Mouse (Mus musculus) heart, embryonic 15.5 days (tissue): ENCODE results near the gene Scgb1a1. TPM values are rescaled to one million over a fixed set of nuclear protein-coding genes. Genes with fewer than 3 reads are reported as not detected.
"Not testable (repeated sequence)": the region's sequence is repeated elsewhere in the genome, so short reads cannot be mapped to it uniquely, and the experiment has no call there.

Source experiments
- ATAC-seq: fragments of 200-750 bp; cut with Nextera tagmentation; replicated peaks from 2 replicates; pipeline ENCODE4 v1.8.0; 2017; ENCODE audit warnings: low read depth, moderate TSS enrichment; ENCODE audit not compliant: insufficient number of reproducible peaks, insufficient read depth, low FRiP score
- H3K27ac ChIP-seq: fragments of 300-500 bp; sonication (generic); 2 replicates; pipeline ENCODE4 v1.5.1; 2015; ENCODE audit warnings: mild to moderate bottlenecking, inconsistent platforms
- H3K27me3 ChIP-seq: fragments of 300-500 bp; sonication (generic); 2 replicates; pipeline ENCODE4 v1.6.1; 2015; ENCODE audit warnings: inconsistent platforms
- H3K36me3 ChIP-seq: fragments of 300-500 bp; sonication (generic); 2 replicates; pipeline ENCODE4 v1.6.1; 2015; ENCODE audit warnings: mild to moderate bottlenecking, inconsistent platforms
- H3K4me1 ChIP-seq: fragments of 300-500 bp; sonication (generic); replicated peaks from 2 replicates; pipeline ENCODE4 v1.6.1; 2015; ENCODE audit warnings: inconsistent platforms
- H3K4me2 ChIP-seq: fragments of 300-500 bp; sonication (generic); 2 replicates; pipeline ENCODE4 v1.6.1; 2015; ENCODE audit warnings: inconsistent platforms, mild to moderate bottlenecking, moderate library complexity
- H3K4me3 ChIP-seq: fragments of 300-500 bp; sonication (generic); 2 replicates; pipeline ENCODE4 v1.5.1; 2015; ENCODE audit warnings: mild to moderate bottlenecking, inconsistent platforms
- H3K9ac ChIP-seq: fragments of 300-500 bp; sonication (generic); 2 replicates; pipeline ENCODE4 v1.6.1; 2015; ENCODE audit warnings: mild to moderate bottlenecking, inconsistent platforms
- H3K9me3 ChIP-seq: fragments of 300-500 bp; sonication (generic); replicated peaks from 2 replicates; pipeline ENCODE4 v1.6.1; 2016; ENCODE audit warnings: inconsistent platforms
- WGBS: fragments of 180-500 bp; shearing (Covaris S2); methylation state at CpG from one replicate; pipeline ENCODE4 v1.1.7; 2015; ENCODE audit warnings: mixed read lengths; 5-methylcytosine and 5-hydroxymethylcytosine counted together
- polyA plus RNA-seq: library from polyadenylated mRNA; unstranded; fragments of >200 nt; fragmentation: Nextera tagmentation; extraction: Ambion mirVana; gene quantifications from 2 replicates; pipeline ENCODE4 v1.2.1, GENCODE M21; 2015

Gene Scgb1a1
- polyA plus RNA-seq, 1 experiment from 2014 or later: 0.30 TPM

DNA sequence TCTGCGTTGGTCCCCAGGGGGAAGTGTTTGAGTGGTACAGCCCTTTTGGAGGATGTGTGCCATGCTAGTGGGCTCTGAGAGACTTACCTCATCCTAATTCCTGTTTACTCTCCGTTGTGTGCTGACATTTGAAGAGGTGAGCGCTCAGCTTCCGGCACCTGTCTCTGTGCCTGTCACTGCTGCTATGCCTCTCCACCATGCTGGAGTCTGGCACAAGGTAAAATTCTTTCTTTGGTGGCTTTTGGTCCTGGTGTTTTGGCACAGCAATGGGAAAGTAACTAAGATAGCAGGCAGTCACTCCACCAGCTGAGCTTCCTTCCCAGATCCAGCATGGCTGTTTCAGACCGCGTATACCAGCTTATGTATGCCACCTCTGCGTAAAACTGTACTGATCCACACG lies 12.0 kb upstream of the Scgb1a1 start:
- no peak for ATAC-seq
- no peaks in the 10 kb centered on the region for H3K36me3 ChIP-seq
- H3K27ac ChIP-seq: no peak overlapping the region
- H3K9me3 ChIP-seq: no peaks in the 10 kb centered on the region
- no peak overlapping the region for H3K4me3 ChIP-seq
- H3K4me2 ChIP-seq: no peak overlapping the region
- 85% methylated on average over 8 of the region's 8 CpGs for WGBS
- H3K27me3 ChIP-seq: no peaks in the 10 kb centered on the region
- no peak overlapping the region for H3K9ac ChIP-seq
- H3K4me1 ChIP-seq: no peaks in the 10 kb centered on the region

GRCm38 (mm10) chr19:9097441-9097840 lies 9.7 kb upstream of the Scgb1a1 start:
- H3K4me2 ChIP-seq: no peak overlapping the region
- H3K4me1 ChIP-seq: no peaks in the 10 kb centered on the region
- H3K9me3 ChIP-seq: no peaks in the 10 kb centered on the region
- ATAC-seq: no peak
- no peaks in the 10 kb centered on the region for H3K36me3 ChIP-seq
- H3K4me3 ChIP-seq: no peak overlapping the region
- no peaks in the 10 kb centered on the region for H3K27me3 ChIP-seq
- no peak overlapping the region for H3K27ac ChIP-seq
- H3K9ac ChIP-seq: no peak overlapping the region
- 76% methylated on average over 13 of the region's 13 CpGs for WGBS

GRCm38 (mm10) chr19:9095111-9095510 lies 7.4 kb upstream of the Scgb1a1 start:
- no peaks in the 10 kb centered on the region for H3K27me3 ChIP-seq
- H3K4me1 ChIP-seq: no peaks in the 10 kb centered on the region
- ATAC-seq: no peak
- H3K4me2 ChIP-seq: no peak overlapping the region
- H3K9me3 ChIP-seq: no peaks in the 10 kb centered on the region
- WGBS: 61% methylated on average over 5 of the region's 5 CpGs
- no peak overlapping the region for H3K27ac ChIP-seq
- no peak overlapping the region for H3K4me3 ChIP-seq
- H3K36me3 ChIP-seq: no peaks in the 10 kb centered on the region
- H3K9ac ChIP-seq: no peak overlapping the region

- H3K36me3 ChIP-seq: no peaks in the 10 kb centered on the region
- no peaks in the 10 kb centered on the region for H3K4me1 ChIP-seq
- H3K27ac ChIP-seq: no peak overlapping the region
- 53% methylated on average over 2 of the region's 2 CpGs for WGBS
- H3K27me3 ChIP-seq: no peaks in the 10 kb centered on the region
- H3K9ac ChIP-seq: no peak overlapping the region
- no peak overlapping the region for H3K4me3 ChIP-seq
- no peak overlapping the region for H3K4me2 ChIP-seq
- ATAC-seq: no peak
- H3K9me3 ChIP-seq: no peaks in the 10 kb centered on the region
Measured at GRCm38 (mm10) chr19:9090709-9091108, 3.0 kb upstream of the Scgb1a1 start.

DNA sequence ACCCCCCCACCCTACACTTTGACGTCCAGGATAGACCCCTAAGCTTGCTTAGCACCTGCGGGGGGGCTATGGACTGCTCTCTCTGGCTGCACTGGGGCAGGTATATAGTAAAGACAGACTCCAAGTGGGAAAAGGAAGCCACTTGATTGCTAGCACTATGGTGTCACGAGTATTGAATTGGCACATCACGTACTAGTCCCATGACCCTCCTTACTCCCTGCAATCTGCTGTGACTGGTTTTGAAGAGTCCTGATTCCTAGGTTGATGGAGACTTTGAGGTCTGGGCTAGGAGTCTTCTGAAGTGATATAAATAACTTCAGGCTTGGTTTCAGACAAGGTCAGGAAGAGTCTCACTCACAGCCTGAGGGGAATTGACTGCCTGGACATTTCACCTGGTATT lies 2.4 kb upstream of the Scgb1a1 start:
- H3K4me1 ChIP-seq: no peaks in the 10 kb centered on the region
- WGBS: 54% methylated on average over 4 of the region's 4 CpGs
- H3K27ac ChIP-seq: no peak overlapping the region
- no peaks in the 10 kb centered on the region for H3K9me3 ChIP-seq
- H3K4me3 ChIP-seq: no peak overlapping the region
- no peaks in the 10 kb centered on the region for H3K36me3 ChIP-seq
- ATAC-seq: no peak
- H3K9ac ChIP-seq: no peak overlapping the region
- H3K27me3 ChIP-seq: no peaks in the 10 kb centered on the region
- no peak overlapping the region for H3K4me2 ChIP-seq

GRCm38 (mm10) chr19:9083892-9084291 lies 3.9 kb downstream of the Scgb1a1 start:
- not testable (repeated sequence) for H3K36me3 ChIP-seq, H3K27me3 ChIP-seq, H3K4me3 ChIP-seq, H3K9me3 ChIP-seq, H3K4me2 ChIP-seq, H3K27ac ChIP-seq, H3K9ac ChIP-seq, ATAC-seq
- 22% methylated on average over 2 of the region's 2 CpGs for WGBS
- peaks cover 22% of the 10 kb centered on the region for H3K4me1 ChIP-seq

GRCm38 (mm10) chr19:9083010-9083355 lies 4.8 kb downstream of the Scgb1a1 start:
- H3K27me3 ChIP-seq: no peaks in the 10 kb centered on the region
- H3K9me3 ChIP-seq: no peaks in the 10 kb centered on the region
- no peak for ATAC-seq
- no peak overlapping the region for H3K27ac ChIP-seq
- no peak overlapping the region for H3K4me3 ChIP-seq
- H3K4me2 ChIP-seq: peak overlapping the region; percentile 51
- WGBS: 86% methylated on average over 2 of the region's 2 CpGs
- H3K9ac ChIP-seq: no peak overlapping the region
- H3K4me1 ChIP-seq: peaks cover 22% of the 10 kb centered on the region
- H3K36me3 ChIP-seq: no peaks in the 10 kb centered on the region

DNA sequence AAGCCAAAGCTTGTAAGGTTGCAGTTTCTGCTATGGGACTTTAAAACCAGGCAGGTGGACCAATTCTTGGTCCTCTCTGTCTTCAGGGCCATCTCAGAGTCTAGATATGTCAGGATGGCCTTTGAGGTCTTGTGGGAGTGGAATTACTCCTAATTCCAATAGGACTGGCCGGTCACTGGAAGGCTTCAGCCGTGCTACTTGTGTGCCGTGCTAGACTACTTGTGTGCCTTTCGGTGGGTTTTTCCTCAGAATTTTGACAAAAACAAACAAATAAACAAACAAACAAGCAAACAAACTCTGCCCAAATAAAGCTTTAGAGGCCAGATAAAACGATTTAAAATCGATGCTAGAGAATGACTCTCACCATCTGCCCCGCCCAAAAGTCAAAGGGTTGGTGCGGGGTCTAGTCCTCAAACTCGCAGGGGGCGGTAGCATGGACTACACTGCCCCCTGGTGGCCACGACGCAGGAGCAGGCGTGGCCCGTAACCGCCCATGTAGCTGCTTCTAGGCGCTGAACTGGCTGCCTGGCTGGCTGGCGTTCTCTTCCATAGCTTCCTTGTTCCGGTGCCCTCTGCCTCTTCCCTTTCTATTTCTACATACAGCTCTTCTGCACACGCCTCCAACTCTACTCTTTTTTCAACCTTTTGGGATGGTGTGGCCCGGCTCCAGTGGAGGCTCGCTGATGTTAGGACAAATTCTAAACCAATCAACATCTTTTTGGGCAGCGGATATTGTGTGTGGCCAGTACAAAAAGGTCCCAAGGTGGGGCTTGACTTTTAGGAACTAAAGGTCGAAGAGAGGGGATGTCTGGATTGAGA lies 5.4 kb downstream of the Scgb1a1 start:
- Histone ChIP-seq H3K27ac (peak overlapping the region; percentile 18; the same call in 1 of the 2 replicates), H3K4me1 (peaks cover 22% of the 10 kb centered on the region), H3K4me3 (peak overlapping the region; percentile 20), H3K9ac (no peak overlapping the region), H3K27me3 (no peaks in the 10 kb centered on the region), H3K4me2 (peak overlapping the region; percentile 51), H3K9me3 (no peaks in the 10 kb centered on the region), H3K36me3 (no peaks in the 10 kb centered on the region)
- WGBS: 15% methylated on average over 23 of the region's 23 CpGs
- peak; percentile 87 for ATAC-seq

- Histone ChIP-seq H3K9ac (no peak overlapping the region), H3K36me3 (no peaks in the 10 kb centered on the region), H3K4me2 (no peak overlapping the region), H3K27me3 (no peaks in the 10 kb centered on the region), H3K4me1 (peaks cover 22% of the 10 kb centered on the region), H3K27ac (no peak overlapping the region), H3K4me3 (no peak overlapping the region), H3K9me3 (no peaks in the 10 kb centered on the region)
- ATAC-seq: no peak
- WGBS: 87% methylated on average over 14 of the region's 14 CpGs
Measured at GRCm38 (mm10) chr19:9081311-9082190, 6.2 kb downstream of the Scgb1a1 start.

DNA sequence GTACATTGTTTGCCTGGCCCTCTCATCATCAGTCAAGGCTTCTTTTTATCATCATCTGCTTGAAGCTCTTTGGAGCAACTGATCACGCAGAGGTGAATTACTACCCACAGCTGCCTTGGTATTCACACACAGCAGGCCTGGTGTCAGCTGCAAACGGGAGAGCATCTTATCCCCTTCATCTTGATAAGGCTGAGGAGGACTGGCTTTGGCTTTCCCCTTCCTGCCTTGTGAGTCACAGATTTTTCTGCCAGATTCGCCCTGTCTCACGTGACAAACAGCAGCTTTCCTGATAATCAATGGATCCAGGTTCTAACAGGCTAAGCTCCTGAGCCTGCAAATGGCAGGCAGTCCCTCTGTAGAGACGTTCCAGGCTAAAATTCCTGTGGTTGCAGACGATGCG lies 7.8 kb downstream of the Scgb1a1 start:
- Histone ChIP-seq H3K4me1 (peaks cover 22% of the 10 kb centered on the region), H3K9me3 (no peaks in the 10 kb centered on the region), H3K9ac (no peak overlapping the region), H3K36me3 (no peaks in the 10 kb centered on the region), H3K4me2 (no peak overlapping the region), H3K4me3 (no peak overlapping the region), H3K27me3 (no peaks in the 10 kb centered on the region), H3K27ac (no peak overlapping the region)
- ATAC-seq: no peak
- 31% methylated on average over 7 of the region's 7 CpGs for WGBS

DNA sequence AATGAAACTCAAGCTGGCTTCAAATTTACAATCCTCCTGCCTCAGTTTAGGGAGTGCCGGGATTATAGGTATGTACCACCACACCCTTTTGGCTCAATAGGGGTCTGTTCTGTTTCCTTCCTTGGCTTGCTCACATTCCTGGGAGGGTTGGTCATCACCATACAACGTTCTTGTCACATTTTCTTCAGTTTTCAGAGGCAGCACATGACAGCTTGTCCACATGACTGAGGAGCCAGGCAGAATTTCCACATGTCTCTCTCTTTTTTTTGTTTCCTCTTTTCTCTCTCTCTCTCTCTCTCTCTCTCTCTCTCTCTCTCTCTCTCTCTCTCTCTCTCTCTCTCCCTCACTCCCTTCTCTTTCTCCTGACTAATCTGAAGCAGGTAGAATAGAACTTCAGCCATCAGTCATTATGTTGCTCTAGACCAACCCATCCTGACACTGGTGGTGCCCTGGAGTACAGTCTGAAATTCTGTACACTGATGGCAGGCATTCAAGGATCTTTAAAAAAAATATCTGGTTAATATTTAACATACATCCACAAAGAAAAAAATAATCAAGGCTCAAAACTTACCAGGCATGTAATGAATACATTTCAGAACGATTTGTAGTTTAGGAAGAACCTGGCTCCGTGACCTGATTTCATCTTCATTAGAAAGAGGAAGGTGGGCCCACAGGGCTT lies 10.6 kb downstream of the Scgb1a1 start:
- no peaks in the 10 kb centered on the region for H3K9me3 ChIP-seq
- ATAC-seq: no peak
- no peak overlapping the region for H3K27ac ChIP-seq
- WGBS: 60% methylated on average over 4 of the region's 4 CpGs
- no peak overlapping the region for H3K4me3 ChIP-seq
- H3K4me1 ChIP-seq: peaks cover 18% of the 10 kb centered on the region
- H3K9ac ChIP-seq: no peak overlapping the region
- H3K36me3 ChIP-seq: no peaks in the 10 kb centered on the region
- no peaks in the 10 kb centered on the region for H3K27me3 ChIP-seq
- no peak overlapping the region for H3K4me2 ChIP-seq
